ENCODE assay signal across 8 mouse cellular contexts in genomic region chr8:71392871-71393270, GRCm38 (mm10). TPM values are rescaled to one million over a fixed set of nuclear protein-coding genes. Genes with fewer than 3 reads are reported as not detected.
A peak's percentile ranks its signal among the peaks of the same experiment; 100 is the strongest.
DNase-seq lines count a peak whose midpoint lies in the region; ATAC-seq lines count a peak whose summit lies in the region.

No protein-coding gene starts in this region.

- no peak for ATAC-seq in kidney, embryonic 16.5 days (ENCODE audit: low FRiP score, low TSS enrichment)

- H3K9ac ChIP-seq in kidney, embryonic 16.5 days (replicated peaks; ENCODE audit: low read length): no peak overlapping the region

- H3K9me3 ChIP-seq in kidney, embryonic 16.5 days (ENCODE audit: low read length): no peaks in the 10 kb centered on the region

- H3K4me3 ChIP-seq in kidney, embryonic 16.5 days (ENCODE audit: low read length): peak overlapping the region; percentile 29

- peaks cover 15% of the 10 kb centered on the region for H3K4me1 ChIP-seq in kidney, embryonic 16.5 days (ENCODE audit: insufficient read depth, low read length)

- H3K27me3 ChIP-seq in kidney, embryonic 16.5 days (ENCODE audit: insufficient read depth, low read length): no peaks in the 10 kb centered on the region

- DNase-seq in frontal cortex, postnatal 25 days (ENCODE audit: low spot score in 2 of 2): peak; percentile 1 to 2
- DNase-seq in frontal cortex, adult 2 months (ENCODE audit: extremely low spot score in 1 of 2, low spot score in 1 of 2): no peak
- peak; percentile 11 for DNase-seq in urinary bladder, adult 2 months (ENCODE audit: low spot score)
- DNase-seq in urinary bladder, postnatal 36 days (ENCODE audit: low spot score in 2 of 2): no peak
- peak; percentile 50 for DNase-seq in lung, postnatal 25 days (ENCODE audit: low spot score)
- DNase-seq in testis, postnatal 14 days (ENCODE audit: low spot score): no peak
- no peak for DNase-seq in urinary bladder, postnatal 4 days (ENCODE audit: low spot score in 2 of 2)

- 0 out of 2 replicates have a peak, but pooled peaks cover 3% of the 10 kb centered on the region for H3K36me3 ChIP-seq in kidney, embryonic 16.5 days (ENCODE audit: insufficient read depth, low read length)

- H3K27ac ChIP-seq in kidney, embryonic 16.5 days (ENCODE audit: low read length): no peak overlapping the region

- 14% methylated on average over 3 of the region's 3 CpGs for WGBS in kidney, embryonic 16.5 days

- H3K4me2 ChIP-seq in kidney, embryonic 16.5 days (replicated peaks; ENCODE audit: low read depth, low read length): peak overlapping the region; percentile 43

RNA-seq across cellular contexts. Expression of gene Ushbp1, which starts 2.7 kb away (rescaled TPM):
- polyA plus RNA-seq in frontal cortex, adult 2 months (2012; rRNA removed): 8.9 and 11.8 TPM in 2 replicates
- polyA plus RNA-seq in urinary bladder, adult 2 months (2012; rRNA removed): 22.0 and 23.9 TPM in 2 replicates
- polyA plus RNA-seq in kidney, embryonic 16.5 days (2015; fragmentation: Nextera tagmentation; extraction: Ambion mirVana): 29.8 and 31.2 TPM in 2 replicates

RNA-seq across cellular contexts. Expression of gene Babam1, which starts 3.8 kb away (rescaled TPM):
- polyA plus RNA-seq in frontal cortex, adult 2 months (2012; rRNA removed): 131 and 140 TPM in 2 replicates
- 87.3 and 92.4 TPM in 2 replicates for polyA plus RNA-seq in urinary bladder, adult 2 months (2012; rRNA removed)
- polyA plus RNA-seq in kidney, embryonic 16.5 days (2015; fragmentation: Nextera tagmentation; extraction: Ambion mirVana): 116 and 120 TPM in 2 replicates

RNA-seq across cellular contexts. Expression of gene Nr2f6, which starts 11.1 kb away (rescaled TPM):
- polyA plus RNA-seq in frontal cortex, adult 2 months (2012; rRNA removed): 42.5 and 42.8 TPM in 2 replicates
- polyA plus RNA-seq in urinary bladder, adult 2 months (2012; rRNA removed): 65.7 and 75.0 TPM in 2 replicates
- polyA plus RNA-seq in kidney, embryonic 16.5 days (2015; fragmentation: Nextera tagmentation; extraction: Ambion mirVana): 65.4 and 82.9 TPM in 2 replicates

RNA-seq across cellular contexts. Expression of gene Ankle1, which starts 12.9 kb away (rescaled TPM):
- polyA plus RNA-seq in frontal cortex, adult 2 months (2012; rRNA removed): 0.56 and 1.2 TPM in 2 replicates
- polyA plus RNA-seq in urinary bladder, adult 2 months (2012; rRNA removed): 1.9 and 2.6 TPM in 2 replicates
- polyA plus RNA-seq in kidney, embryonic 16.5 days (2015; fragmentation: Nextera tagmentation; extraction: Ambion mirVana): 47.4 and 58.3 TPM in 2 replicates

RNA-seq across cellular contexts. Expression of gene Ocel1, which starts 21.8 kb away (rescaled TPM):
- 11.4 and 12.9 TPM in 2 replicates for polyA plus RNA-seq in frontal cortex, adult 2 months (2012; rRNA removed)
- polyA plus RNA-seq in urinary bladder, adult 2 months (2012; rRNA removed): 10.3 and 12.0 TPM in 2 replicates
- 6.1 TPM in 2 replicates for polyA plus RNA-seq in kidney, embryonic 16.5 days (2015; fragmentation: Nextera tagmentation; extraction: Ambion mirVana)

Comparison
In these comparisons a context has a peak if more than half of its experiments do, and no peak if none do; other contexts are left out.
1. DNase-seq: peak in frontal cortex, postnatal 25 days (2 of 2), urinary bladder, adult 2 months (single experiment) and lung, postnatal 25 days (single experiment); none in frontal cortex, adult 2 months (0 of 2), urinary bladder, postnatal 36 days (0 of 2), testis, postnatal 14 days (single experiment) and urinary bladder, postnatal 4 days (0 of 2).